Mouse (Mus musculus) kidney, postnatal 36 days (tissue): ENCODE data around the gene 2810004N23Rik.

ENCODE experiments used
- DNase-seq, 2 experiments: peaks; one replicate each; pipeline ENCODE4 v3.0.0; 2021 to 2022; ENCODE audit warnings: mixed read lengths in 2 of 2

2810004N23Rik gene

GRCm38 (mm10) chr8:124863729-124864128, 809 bp upstream of the 2810004N23Rik start:
- DNase-seq, result no peak

- no peak for DNase-seq
Observed at GRCm38 (mm10) chr8:124863163-124863677, 300 bp upstream of the 2810004N23Rik start.

GRCm38 (mm10) chr8:124860188-124860587, 2.7 kb downstream of the 2810004N23Rik start:
- no peak for DNase-seq

- peak in 1 of 2 experiments; percentile 77 for DNase-seq
Observed at GRCm38 (mm10) chr8:124859466-124859865, 3.5 kb downstream of the 2810004N23Rik start.

- DNase-seq, result no peak
Observed at GRCm38 (mm10) chr8:124853511-124853910, 9.4 kb downstream of the 2810004N23Rik start.

GRCm38 (mm10) chr8:124845573-124845972, 17.3 kb downstream of the 2810004N23Rik start:
- DNase-seq, result peak; percentile 47 to 53

GRCm38 (mm10) chr8:124845131-124845530, 17.8 kb downstream of the 2810004N23Rik start:
- no peak for DNase-seq

GRCm38 (mm10) chr8:124842929-124843328, 20.0 kb downstream of the 2810004N23Rik start:
- peak; percentile 41 to 61 for DNase-seq

GRCm38 (mm10) chr8:124841775-124842174, 21.1 kb downstream of the 2810004N23Rik start:
- peak in 1 of 2 experiments; percentile 58 for DNase-seq

- DNase-seq, result no peak
Observed at GRCm38 (mm10) chr8:124840900-124841299, 22.0 kb downstream of the 2810004N23Rik start.

- peak; percentile 50 to 66 for DNase-seq
Observed at GRCm38 (mm10) chr8:124839371-124839770, 23.5 kb downstream of the 2810004N23Rik start.

GRCm38 (mm10) chr8:124837956-124838355, 25.0 kb downstream of the 2810004N23Rik start:
- DNase-seq, result no peak

GRCm38 (mm10) chr8:124836907-124837306, 26.0 kb downstream of the 2810004N23Rik start:
- DNase-seq, result no peak

- DNase-seq, result no peak
Observed at GRCm38 (mm10) chr8:124836273-124836672, 26.6 kb downstream of the 2810004N23Rik start.

- DNase-seq, result no peak
Observed at GRCm38 (mm10) chr8:124835848-124836247, 27.1 kb downstream of the 2810004N23Rik start.

GRCm38 (mm10) chr8:124833430-124834205, 29.3 kb downstream of the 2810004N23Rik start:
- no peak for DNase-seq

- no peak for DNase-seq
Observed at GRCm38 (mm10) chr8:124831941-124832340, 31.0 kb downstream of the 2810004N23Rik start.

- DNase-seq, result no peak
Observed at GRCm38 (mm10) chr8:124831531-124831930, 31.4 kb downstream of the 2810004N23Rik start.

- DNase-seq, result no peak
Observed at GRCm38 (mm10) chr8:124830050-124830449, 32.9 kb downstream of the 2810004N23Rik start.

- DNase-seq, result no peak
Observed at GRCm38 (mm10) chr8:124828561-124829240, 34.2 kb downstream of the 2810004N23Rik start.

GRCm38 (mm10) chr8:124827387-124827786, 35.5 kb downstream of the 2810004N23Rik start:
- peak; percentile 67 to 80 for DNase-seq

GRCm38 (mm10) chr8:124826658-124827057, 36.3 kb downstream of the 2810004N23Rik start:
- peak in 1 of 2 experiments; percentile 59 for DNase-seq

GRCm38 (mm10) chr8:124823497-124823896, 39.4 kb downstream of the 2810004N23Rik start:
- no peak for DNase-seq

GRCm38 (mm10) chr8:124820125-124820524, 42.8 kb downstream of the 2810004N23Rik start:
- DNase-seq, result peak; percentile 76 to 84
